Mouse (Mus musculus): ENCODE results near the gene Ppp1r2. TPM values are rescaled to one million over a fixed set of nuclear protein-coding genes. Genes with fewer than 3 reads are reported as not detected.

Ppp1r2 gene
- polyA plus RNA-seq (2021; fragmentation: Nextera tagmentation) = 113 and 115 TPM in 2 replicates
- long read RNA-seq, experiment 1, full-length matches to known transcripts = 370 of 403 reads
- long read RNA-seq, experiment 1, partial matches to known transcripts = 16 of 403 reads
- long read RNA-seq, experiment 1, other reads (novel, unspliced or antisense) = 17 of 403 reads
- long read RNA-seq, experiment 2, full-length matches to known transcripts = 1,158 of 1,208 reads
- long read RNA-seq, experiment 2, partial matches to known transcripts = 15 of 1,208 reads
- long read RNA-seq, experiment 2, other reads (novel, unspliced or antisense) = 35 of 1,208 reads

DNA sequence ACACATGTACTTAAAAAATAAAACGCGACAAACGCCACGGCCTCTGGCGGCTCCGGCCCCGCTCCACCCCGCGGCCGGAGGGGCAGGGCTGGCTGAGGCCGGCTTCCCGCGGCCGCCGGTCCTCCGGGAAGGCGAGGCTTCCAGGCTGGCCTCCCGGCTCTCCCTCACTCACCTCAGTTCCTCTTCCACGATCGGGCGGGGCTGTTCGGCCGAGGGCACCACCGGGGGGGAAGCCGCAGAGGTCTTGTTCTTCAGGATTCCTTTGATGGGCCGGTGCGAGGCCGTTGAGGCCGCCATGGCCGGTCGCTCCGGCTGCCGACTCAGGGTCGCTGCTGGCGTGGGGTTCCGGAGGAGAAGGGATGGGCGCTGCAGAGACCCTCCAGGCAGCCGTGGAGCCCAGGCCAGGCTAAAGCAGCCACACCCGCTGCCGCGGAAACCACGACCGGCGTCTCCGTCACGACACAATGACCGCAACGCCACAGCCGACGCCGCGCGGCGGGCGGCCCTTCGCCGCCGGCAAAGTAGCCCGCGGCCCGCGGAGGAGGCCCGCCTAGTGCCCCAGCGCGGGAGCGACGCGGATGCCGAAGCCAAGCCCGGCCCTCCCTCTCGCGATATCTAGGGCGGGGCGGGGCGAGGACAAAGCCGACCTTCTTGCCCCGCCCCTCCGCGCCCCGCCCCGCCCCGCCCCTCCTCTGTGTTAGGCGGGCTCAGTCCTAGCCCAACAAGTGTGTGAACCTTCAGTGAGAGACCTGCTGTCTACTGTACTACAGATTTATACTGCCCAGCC lies at the start of gene Ppp1r2:
Gene Ppp1r2, minus strand, starts transcription at position 604 of the 787 bp plus-strand sequence.

DNA sequence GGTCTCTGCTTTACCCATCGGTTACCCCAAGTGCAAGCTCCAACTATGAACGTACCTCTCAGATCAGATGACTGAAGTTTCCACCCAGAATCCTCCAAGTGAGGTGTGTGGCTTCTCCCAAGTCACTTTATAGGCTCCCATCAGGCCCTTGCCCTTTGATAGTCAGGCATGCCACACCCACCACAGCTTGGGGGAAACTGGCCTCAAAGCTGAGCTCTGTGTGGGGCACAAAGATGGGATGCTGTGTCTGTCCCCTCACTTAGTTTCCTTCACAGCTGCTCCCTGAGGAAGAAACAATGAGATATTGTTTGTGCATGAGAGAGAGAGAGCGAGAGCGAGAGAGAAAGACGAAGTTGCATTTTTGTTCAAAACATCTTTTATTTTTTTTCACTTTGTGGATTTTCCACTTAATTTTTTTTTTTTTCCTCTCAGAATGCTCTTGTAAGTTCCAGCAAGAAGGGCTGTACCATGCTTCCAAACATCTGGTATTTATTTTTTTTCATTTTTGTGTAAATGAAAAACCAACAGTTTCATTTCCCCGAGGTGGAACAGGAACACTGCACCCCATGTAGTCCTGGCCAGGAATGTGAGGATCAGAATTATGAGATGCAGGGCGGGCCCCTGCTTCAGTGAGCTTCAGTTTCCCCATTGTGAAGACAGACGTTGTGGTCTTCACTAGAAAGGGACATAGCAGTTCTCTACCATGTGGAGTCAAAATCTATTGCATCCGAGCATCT lies 39.6 kb upstream of the Ppp1r2 start, which contains the start of gene Apod:
Gene Apod, minus strand, starts transcription at position 312 of the 737 bp plus-strand sequence.

Small RNA genes within 50 kb of the gene (microRNA-seq; reads per million reads assigned to microRNA genes)
- not detected for gene Gm27415

Other genes with a start within 250 kb of the Ppp1r2 start
- gene Xxylt1, start 193.8 kb downstream of the Ppp1r2 start, polyA plus RNA-seq (2021; fragmentation: Nextera tagmentation) = 2.9 and 3.0 TPM in 2 replicates
- 14.5 and 16.7 TPM in 2 replicates for gene Acap2, start 74.0 kb downstream of the Ppp1r2 start, polyA plus RNA-seq (2021; fragmentation: Nextera tagmentation)
- 273 and 318 TPM in 2 replicates for gene Apod, start 39.5 kb upstream of the Ppp1r2 start, polyA plus RNA-seq (2021; fragmentation: Nextera tagmentation)
- 95.8 and 121 TPM in 2 replicates for gene Bdh1, start 147.0 kb upstream of the Ppp1r2 start, polyA plus RNA-seq (2021; fragmentation: Nextera tagmentation)

All from layer of hippocampus, adult 6 months (tissue).